Mouse (Mus musculus) C2C12 (cell line): Measurements from ENCODE around the gene Prss37.

ENCODE experiments used
- CEBPB ChIP-seq: IDR thresholded peaks from one replicate; pipeline ENCODE4 v1.6.1; 2011; ENCODE audit warnings: low read depth, mild to moderate bottlenecking, control low read depth, moderate library complexity
- CTCF ChIP-seq: IDR thresholded peaks from one replicate; pipeline ENCODE4 v1.5.1; 2011; ENCODE audit not compliant: control insufficient read depth, insufficient read depth, insufficient read length

GRCm38 (mm10) chr6:40554950-40555349 is 35.6 kb upstream of the Prss37 start, which contains the start of gene Olfr461:
- no peak for TF ChIP-seq CTCF
- TF ChIP-seq CEBPB: no peak
